Mouse (Mus musculus): ENCODE measurements around the gene Dnajc10.

DNA sequence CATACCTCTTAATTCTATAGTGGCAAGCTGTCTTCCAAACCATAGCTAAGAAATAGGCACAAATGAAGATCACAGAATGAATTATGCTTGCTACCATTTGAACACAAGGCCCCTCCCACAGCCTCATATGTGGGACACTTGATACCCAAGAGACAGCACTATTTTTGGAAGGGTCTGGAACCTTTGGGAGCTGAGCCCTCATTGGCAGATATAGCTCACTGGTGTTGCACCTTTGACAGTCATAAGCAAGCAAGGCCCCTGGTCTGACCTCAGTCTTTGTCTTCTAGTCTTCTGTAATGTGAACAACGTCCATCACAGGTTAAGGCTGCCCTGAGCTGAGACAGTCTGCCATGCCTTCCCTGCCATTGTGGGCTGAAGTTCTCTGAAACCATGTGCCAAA lies 43.8 kb upstream of the Dnajc10 start:
- no peak for TF ChIP-seq GATA1 (IDR thresholded peaks at IDR 0.05; ENCODE audit: borderline replicate concordance, low read length)
- no peak for TF ChIP-seq FLI1 (IDR thresholded peaks at IDR 0.05; ENCODE audit: low read length)

All from megakaryocyte, embryonic 14.5 days (primary cell).